Mouse (Mus musculus) regulatory T cell (primary cell): ENCODE results near the gene Fgfrl1.

ENCODE experiments used
- in situ Hi-C: fragments of 300-600 bp; cut with MboI, MseI; formaldehyde crosslinking; loops from one replicate; pipeline ENCODE4 v1.15.1; 2025; ENCODE audit warnings: high pct_unique_total_duplicates

Fgfrl1 gene

GRCm38 (mm10) chr5:108697341-108697753 lies 5.2 kb downstream of the Fgfrl1 start:
- in situ Hi-C loops = no loop called here

DNA sequence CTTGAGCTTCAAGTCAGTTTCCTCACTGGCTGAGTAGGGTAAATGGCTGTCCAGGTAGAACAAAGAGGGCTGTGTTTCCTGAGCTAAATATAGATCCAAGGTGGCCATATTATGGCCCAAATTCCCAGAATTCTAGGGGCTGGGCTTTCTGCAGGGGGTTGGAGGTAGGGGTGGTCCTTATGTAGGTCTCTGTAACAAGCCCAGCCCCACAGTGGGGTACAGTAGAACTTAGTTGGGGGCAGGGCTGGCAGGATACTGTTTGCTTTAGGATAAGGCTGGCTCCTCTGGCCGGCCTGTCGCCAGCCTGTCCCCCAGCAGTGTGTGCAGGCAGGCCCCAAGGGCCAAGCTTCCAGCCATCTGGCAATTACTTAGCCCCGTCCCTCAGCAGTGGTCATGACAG lies 8.2 kb downstream of the Fgfrl1 start:
- in situ Hi-C loops = no loop called here

- in situ Hi-C loops = no loop called here
Measured at GRCm38 (mm10) chr5:108701341-108702021, 9.3 kb downstream of the Fgfrl1 start.

GRCm38 (mm10) chr5:108703754-108704626 lies 11.8 kb downstream of the Fgfrl1 start:
- in situ Hi-C loops = no loop called here

DNA sequence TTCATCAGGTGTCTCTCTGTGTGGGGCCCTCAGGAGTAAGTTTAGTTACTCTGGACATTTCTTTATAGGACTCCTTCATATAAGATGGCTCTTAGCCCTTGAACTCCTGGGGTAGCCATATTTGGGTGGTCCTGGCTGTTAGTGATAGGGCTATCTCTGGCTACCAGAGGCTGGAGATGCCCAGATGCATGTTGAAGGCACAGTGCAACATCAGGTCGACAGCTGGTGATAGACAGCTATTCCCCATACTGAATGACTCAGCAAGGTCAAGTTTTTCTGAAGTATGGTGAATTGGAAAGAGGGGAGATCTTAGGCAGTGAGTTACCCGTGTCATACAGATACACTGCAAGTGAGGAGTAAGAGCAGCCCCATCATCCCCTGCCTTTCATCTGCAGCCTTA lies 15.6 kb downstream of the Fgfrl1 start:
- in situ Hi-C loops = no loop called here

- in situ Hi-C loops = no loop called here
Measured at GRCm38 (mm10) chr5:108708419-108708818, 16.2 kb downstream of the Fgfrl1 start.

GRCm38 (mm10) chr5:108708981-108709731 lies 17.0 kb downstream of the Fgfrl1 start:
- in situ Hi-C loops = no loop called here

- in situ Hi-C loops = no loop called here
Measured at GRCm38 (mm10) chr5:108711968-108712367, 19.8 kb downstream of the Fgfrl1 start.

GRCm38 (mm10) chr5:108713096-108713495 lies 20.9 kb downstream of the Fgfrl1 start:
- in situ Hi-C loops = no loop called here

GRCm38 (mm10) chr5:108713691-108714090 lies 21.5 kb downstream of the Fgfrl1 start:
- in situ Hi-C loops = no loop called here

GRCm38 (mm10) chr5:108714149-108714548 lies 22.0 kb downstream of the Fgfrl1 start:
- in situ Hi-C loops = no loop called here

DNA sequence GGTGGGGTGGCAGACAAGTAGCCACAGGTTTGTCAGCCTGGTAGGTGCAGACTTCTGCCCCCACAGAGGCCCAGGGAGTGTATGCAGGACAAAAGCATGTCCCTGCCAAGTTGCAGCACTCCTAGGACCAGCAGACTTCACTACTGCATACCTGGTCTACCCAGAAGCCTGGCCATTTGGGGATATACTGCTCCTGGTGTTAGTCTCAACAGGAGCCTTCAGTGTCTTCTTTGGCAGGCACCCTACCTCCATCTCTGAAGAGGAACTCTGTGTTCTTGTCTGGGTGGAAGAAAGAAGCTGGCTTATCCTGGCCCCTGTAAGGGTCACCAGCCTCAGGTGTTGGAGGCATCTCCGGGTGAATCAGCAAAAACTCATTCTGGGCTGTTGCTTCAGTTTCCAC lies 23.8 kb downstream of the Fgfrl1 start:
- in situ Hi-C loops = no loop called here

DNA sequence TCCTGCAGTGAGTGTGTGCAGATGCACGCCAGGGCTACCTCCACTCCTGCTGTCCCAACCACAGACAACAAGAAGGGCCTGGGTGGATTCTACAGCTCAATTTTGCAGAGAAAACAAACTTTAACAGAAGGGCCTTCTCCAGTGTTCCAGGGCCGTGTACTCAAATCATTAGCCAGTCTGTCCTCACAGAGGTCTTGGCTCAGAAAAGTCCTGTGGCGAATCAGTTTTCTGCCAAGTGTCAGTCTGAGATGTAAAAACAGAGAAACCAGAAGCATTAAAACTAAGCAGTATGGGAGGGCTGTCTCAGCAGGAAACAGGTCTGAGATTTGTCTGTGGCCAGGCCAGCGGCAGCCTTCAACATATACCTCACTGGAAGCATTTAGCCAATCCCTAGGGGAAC lies 25.9 kb downstream of the Fgfrl1 start:
- in situ Hi-C loops = no loop called here

DNA sequence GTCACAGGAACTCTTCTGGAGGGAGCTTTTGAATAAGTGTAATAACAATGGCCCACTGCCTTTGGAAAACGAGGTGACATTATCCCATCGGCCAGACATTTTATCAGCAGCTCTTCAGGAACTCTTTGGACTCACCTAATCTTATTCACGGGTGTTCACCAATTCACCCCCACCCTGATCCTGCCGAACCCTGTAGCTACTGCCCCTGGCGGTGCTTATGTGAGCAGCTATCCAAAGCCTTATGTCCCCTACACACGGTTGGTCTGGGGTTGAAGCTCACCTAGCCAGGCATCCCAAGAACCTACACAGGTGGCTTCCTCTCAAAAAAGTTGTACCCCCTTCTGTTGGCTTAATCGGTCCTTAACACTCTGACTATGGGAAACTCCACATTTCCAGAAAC lies 27.6 kb downstream of the Fgfrl1 start:
- in situ Hi-C loops = no loop called here

DNA sequence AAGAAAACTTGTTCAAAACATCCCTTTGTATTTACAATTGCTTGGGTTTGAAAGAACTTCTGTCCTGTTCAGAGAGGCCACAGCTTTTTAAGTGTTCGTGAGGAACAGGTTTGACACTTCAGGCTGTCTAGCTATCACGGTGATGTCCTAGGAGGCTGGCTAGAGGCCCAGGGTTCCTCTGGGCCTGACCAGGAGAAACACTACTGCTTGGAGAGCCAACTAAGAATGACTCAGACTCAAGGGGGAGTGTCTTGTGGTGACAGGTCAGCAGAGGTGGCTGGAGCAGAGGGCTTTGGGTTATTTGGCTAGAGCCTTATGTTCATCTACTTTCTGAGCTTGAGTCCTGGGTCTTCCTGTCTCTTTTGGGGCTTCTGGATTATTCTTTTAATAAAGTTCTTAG lies 31.8 kb downstream of the Fgfrl1 start:
- in situ Hi-C loops = no loop called here

DNA sequence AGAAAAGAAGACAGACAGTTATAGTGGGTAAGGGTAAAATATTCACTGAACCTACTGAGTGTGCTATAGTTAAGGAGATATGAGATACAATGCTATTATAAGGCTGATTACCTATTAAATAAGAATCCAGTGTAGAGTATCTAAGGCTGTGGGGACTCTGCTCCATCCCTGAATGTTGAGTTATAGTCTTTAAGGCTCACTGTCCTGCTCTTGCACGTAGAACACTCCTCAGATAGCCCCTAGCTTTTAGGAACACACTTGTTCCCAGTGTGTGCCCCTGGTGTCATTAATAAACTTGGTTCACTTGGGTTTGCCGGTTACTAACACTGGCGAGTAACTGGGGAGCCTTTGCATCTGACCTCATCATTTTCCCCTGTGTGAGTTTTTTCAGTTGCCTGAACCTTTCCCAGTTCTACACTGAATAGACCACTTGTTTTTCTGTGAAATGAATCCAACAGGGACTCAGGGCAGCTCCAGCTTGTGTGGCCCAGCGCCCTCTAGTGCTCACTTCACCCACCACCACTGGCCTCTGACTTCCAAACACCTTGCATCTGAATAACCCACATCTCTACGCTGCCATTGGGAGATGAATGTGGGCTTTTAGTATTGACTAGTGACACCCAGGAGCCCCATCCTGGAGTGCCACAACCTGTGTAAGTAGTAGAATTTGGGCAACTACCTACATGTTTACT lies 34.5 kb downstream of the Fgfrl1 start:
- in situ Hi-C loops = no loop called here

DNA sequence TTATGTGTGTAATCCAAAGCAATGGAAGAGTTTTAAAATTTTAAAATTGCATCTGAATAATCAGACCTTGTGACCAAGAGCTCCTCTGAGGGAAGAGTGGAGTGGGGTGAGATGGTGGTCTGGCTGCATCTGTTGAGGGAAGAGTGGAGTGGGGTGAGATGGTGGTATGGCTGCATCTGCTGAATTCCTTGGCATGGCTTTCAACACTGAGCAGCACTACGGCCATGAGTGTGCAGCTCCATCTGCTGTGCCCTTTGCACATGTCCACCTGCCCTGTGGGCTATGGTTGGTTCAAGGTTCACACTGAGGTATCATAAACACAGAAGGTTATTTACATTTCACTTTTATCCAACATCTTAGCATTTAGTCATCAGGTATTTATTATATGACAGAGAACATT lies 35.2 kb downstream of the Fgfrl1 start:
- in situ Hi-C loops = no loop called here

DNA sequence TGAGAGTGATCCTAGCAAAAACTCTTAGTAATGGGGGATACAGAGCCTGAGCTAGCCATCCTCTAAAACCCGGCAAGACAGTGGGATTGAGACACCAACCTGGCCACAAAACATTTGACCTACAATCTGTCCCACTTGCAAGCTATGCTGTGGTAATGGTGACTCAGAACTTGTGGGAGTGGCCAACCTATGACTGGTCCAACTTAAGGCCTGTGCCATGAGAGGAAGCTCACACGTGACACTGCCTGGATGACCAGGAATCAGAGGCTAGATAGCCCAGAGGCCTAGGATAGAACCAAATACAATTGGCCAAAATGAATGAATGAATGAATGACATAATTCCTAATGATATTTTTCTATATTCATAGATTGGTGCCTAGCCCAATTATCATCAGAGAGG lies 49.7 kb downstream of the Fgfrl1 start:
- in situ Hi-C loops = no loop called here

- in situ Hi-C loops = no loop called here
Measured at GRCm38 (mm10) chr5:108742596-108742995, 50.4 kb downstream of the Fgfrl1 start.

- in situ Hi-C loops = no loop called here
Measured at GRCm38 (mm10) chr5:108743856-108744255, 51.7 kb downstream of the Fgfrl1 start.

- in situ Hi-C loops = no loop called here
Measured at GRCm38 (mm10) chr5:108744629-108745028, 52.4 kb downstream of the Fgfrl1 start.
